Mouse (Mus musculus) liver, postnatal 0 days (tissue): ENCODE data around the gene Tuba1a. TPM values are rescaled to one million over a fixed set of nuclear protein-coding genes. Genes with fewer than 3 reads are reported as not detected.

ENCODE experiments used
- ATAC-seq: fragments of 200-750 bp; cut with Nextera tagmentation; 2 replicates; pipeline ENCODE4 v1.8.0; 2017; ENCODE audit warnings: mild to moderate bottlenecking, moderate library complexity
- DNase-seq: peaks from one replicate; pipeline ENCODE4 v3.0.0-alpha.2; 2016
- H3K27ac ChIP-seq: fragments of 300-500 bp; sonication (generic); 2 replicates; pipeline ENCODE4 v1.5.1; 2014; ENCODE audit warnings: antibody characterized with exemption, moderate library complexity, mild to moderate bottlenecking, low read depth
- H3K27me3 ChIP-seq: fragments of 300-500 bp; sonication (generic); 2 replicates; pipeline ENCODE4 v1.6.1; 2014; ENCODE audit warnings: low read length, control low read depth, mixed read lengths; ENCODE audit not compliant: insufficient read depth
- H3K36me3 ChIP-seq: fragments of 300-500 bp; sonication (generic); replicated peaks from 2 replicates; pipeline ENCODE4 v1.6.1; 2014; ENCODE audit warnings: mild to moderate bottlenecking, control low read depth, low read length, moderate library complexity, mixed read lengths; ENCODE audit not compliant: insufficient read depth
- H3K4me1 ChIP-seq: fragments of 300-500 bp; sonication (generic); 2 replicates; pipeline ENCODE4 v1.6.1; 2014; ENCODE audit warnings: antibody characterized with exemption, mild to moderate bottlenecking, control low read depth; ENCODE audit not compliant: insufficient read depth
- H3K4me2 ChIP-seq: fragments of 300-500 bp; sonication (generic); 2 replicates; pipeline ENCODE4 v1.6.1; 2014; ENCODE audit warnings: low read depth, mild to moderate bottlenecking, low read length, moderate library complexity, mixed read lengths
- H3K4me3 ChIP-seq: fragments of 300-500 bp; sonication (generic); 2 replicates; pipeline ENCODE4 v1.5.1; 2014; ENCODE audit warnings: low read depth, low read length
- H3K9ac ChIP-seq: fragments of 300-500 bp; sonication (generic); replicated peaks from 2 replicates; pipeline ENCODE4 v1.6.1; 2014; ENCODE audit warnings: mild to moderate bottlenecking, moderate library complexity
- H3K9me3 ChIP-seq: fragments of 300-500 bp; sonication (generic); 2 replicates; pipeline ENCODE4 v1.6.1; 2016; ENCODE audit warnings: mild to moderate bottlenecking, control low read depth, low read length, mixed read lengths
- CTCF ChIP-seq: sonication (generic); IDR thresholded peaks from 2 replicates; pipeline ENCODE4 v1.5.1; 2016; ENCODE audit warnings: antibody characterized with exemption, low read depth
- EP300 ChIP-seq: IDR thresholded peaks from 2 replicates; pipeline ENCODE4 v1.6.1; 2016; ENCODE audit warnings: antibody characterized with exemption, low read depth, mild to moderate bottlenecking
- WGBS: fragments of 180-500 bp; shearing (Covaris S2); extraction: QIAGEN DNeasy Blood & Tissue Kit; methylation state at CpG from one replicate; pipeline ENCODE4 v1.1.7; 2014; ENCODE audit not compliant: insufficient replicate concordance; 5-methylcytosine and 5-hydroxymethylcytosine counted together
- polyA plus RNA-seq: library from polyadenylated mRNA; unstranded; fragments of >200 nt; fragmentation: Nextera tagmentation; extraction: Ambion mirVana; gene quantifications from 2 replicates; pipeline ENCODE4 v1.2.1, GENCODE M21; 2015

Gene Tuba1a
- polyA plus RNA-seq, 1 experiment from 2014 or later: 28.7 TPM

- ATAC-seq (no peak), DNase-seq (no peak)
- H3K9me3 ChIP-seq: no peaks in the 10 kb centered on the region
- no peak overlapping the region for H3K9ac ChIP-seq
- H3K27ac ChIP-seq: no peak overlapping the region
- TF ChIP-seq CTCF: no peak
- no peak for TF ChIP-seq EP300
- H3K4me2 ChIP-seq: no peak overlapping the region
- H3K4me1 ChIP-seq: peaks cover 9% of the 10 kb centered on the region; the same call in 1 of the 2 replicates
- no peaks in the 10 kb centered on the region for H3K36me3 ChIP-seq
- no peak overlapping the region for H3K4me3 ChIP-seq
- WGBS: 61% methylated on average over 4 of the region's 4 CpGs
- H3K27me3 ChIP-seq: no peaks in the 10 kb centered on the region
Observed at GRCm38 (mm10) chr15:98971111-98971510, 17.6 kb upstream of the Tuba1a start.

- no peak for ATAC-seq
- H3K27ac ChIP-seq: no peak overlapping the region
Observed at GRCm38 (mm10) chr15:98969372-98970101, 16.0 kb upstream of the Tuba1a start.

GRCm38 (mm10) chr15:98968701-98969371 lies 15.3 kb upstream of the Tuba1a start:
- Histone ChIP-seq H3K4me1 (peaks cover 9% of the 10 kb centered on the region; the same call in 1 of the 2 replicates), H3K4me2 (no peak overlapping the region), H3K9me3 (no peaks in the 10 kb centered on the region), H3K9ac (no peak overlapping the region), H3K27me3 (no peaks in the 10 kb centered on the region), H3K27ac (no peak overlapping the region), H3K36me3 (no peaks in the 10 kb centered on the region), H3K4me3 (no peak overlapping the region)
- 53% methylated on average over 12 of the region's 12 CpGs for WGBS
- no peak for DNase-seq
- no peak for ATAC-seq
- no peak for TF ChIP-seq EP300
- TF ChIP-seq CTCF: no peak

More at GRCm38 (mm10) chr15:98969372-98970101, 16.0 kb upstream of the Tuba1a start:
- 31% methylated on average over 16 of the region's 16 CpGs for WGBS
- no peak for DNase-seq
- no peak overlapping the region for H3K9ac ChIP-seq
- peaks cover 9% of the 10 kb centered on the region; the same call in 1 of the 2 replicates for H3K4me1 ChIP-seq
- H3K9me3 ChIP-seq: no peaks in the 10 kb centered on the region
- TF ChIP-seq CTCF (no peak), EP300 (no peak)
- H3K4me3 ChIP-seq: no peak overlapping the region
- H3K4me2 ChIP-seq: 0 out of 2 replicates have a peak overlapping the region, but pooled peaks have one; percentile 28
- no peaks in the 10 kb centered on the region for H3K27me3 ChIP-seq
- H3K36me3 ChIP-seq: no peaks in the 10 kb centered on the region

- H3K27ac ChIP-seq: no peak overlapping the region
- no peaks in the 10 kb centered on the region for H3K9me3 ChIP-seq
- no peaks in the 10 kb centered on the region for H3K36me3 ChIP-seq
- H3K4me3 ChIP-seq: no peak overlapping the region
- no peaks in the 10 kb centered on the region for H3K27me3 ChIP-seq
- DNase-seq (no peak), ATAC-seq (no peak)
- 63% methylated on average over 3 of the region's 3 CpGs for WGBS
- TF ChIP-seq EP300 (no peak), CTCF (no peak)
- no peaks in the 10 kb centered on the region for H3K4me1 ChIP-seq
- no peak overlapping the region for H3K9ac ChIP-seq
- H3K4me2 ChIP-seq: no peak overlapping the region
Observed at GRCm38 (mm10) chr15:98959531-98959930, 6.0 kb upstream of the Tuba1a start.

- no peak for TF ChIP-seq EP300
- no peak for TF ChIP-seq CTCF
- 75% methylated on average over 4 of the region's 4 CpGs for WGBS
- Histone ChIP-seq H3K27me3 (peaks cover 4% of the 10 kb centered on the region; the same call in 1 of the 2 replicates), H3K4me1 (no peaks in the 10 kb centered on the region), H3K9ac (no peak overlapping the region), H3K4me2 (no peak overlapping the region), H3K9me3 (no peaks in the 10 kb centered on the region), H3K36me3 (no peaks in the 10 kb centered on the region), H3K4me3 (no peak overlapping the region), H3K27ac (no peak overlapping the region)
- DNase-seq (no peak), ATAC-seq (no peak)
Observed at GRCm38 (mm10) chr15:98958901-98959420, 5.5 kb upstream of the Tuba1a start.

- DNase-seq (no peak), ATAC-seq (no peak)
- H3K4me3 ChIP-seq: no peak overlapping the region
- H3K4me2 ChIP-seq: no peak overlapping the region
- H3K27ac ChIP-seq: no peak overlapping the region
- peaks cover 5% of the 10 kb centered on the region; the same call in 1 of the 2 replicates for H3K4me1 ChIP-seq
- no peak for TF ChIP-seq EP300
- no peak for TF ChIP-seq CTCF
- no peaks in the 10 kb centered on the region for H3K36me3 ChIP-seq
- no peak overlapping the region for H3K9ac ChIP-seq
- 56% methylated on average over 5 of the region's 5 CpGs for WGBS
- H3K27me3 ChIP-seq: peaks cover 10% of the 10 kb centered on the region; the same call in 1 of the 2 replicates
- no peaks in the 10 kb centered on the region for H3K9me3 ChIP-seq
Observed at GRCm38 (mm10) chr15:98957475-98957874, 4.0 kb upstream of the Tuba1a start.
